Mouse (Mus musculus) heart, adult 2 months (tissue): ENCODE measurements around the gene Uckl1.

Experiments used
- CTCF ChIP-seq: fragments of 200-600 bp; IDR thresholded peaks from 2 replicates; pipeline ENCODE4 v1.8.1; 2022; ENCODE audit warnings: antibody characterized with exemption, mild to moderate bottlenecking, moderate library complexity
- EP300 ChIP-seq: fragments of 200-500 bp; IDR thresholded peaks from 2 replicates; pipeline ENCODE4 v1.6.1; 2011; ENCODE audit warnings: low read depth, low read length, control low read depth; ENCODE audit not compliant: insufficient read depth
- POLR2A ChIP-seq: fragments of 200-500 bp; IDR thresholded peaks from 2 replicates; pipeline ENCODE4 v1.6.1; 2011; ENCODE audit warnings: mild to moderate bottlenecking, low read depth, low read length, control low read depth; ENCODE audit not compliant: insufficient read depth

DNA sequence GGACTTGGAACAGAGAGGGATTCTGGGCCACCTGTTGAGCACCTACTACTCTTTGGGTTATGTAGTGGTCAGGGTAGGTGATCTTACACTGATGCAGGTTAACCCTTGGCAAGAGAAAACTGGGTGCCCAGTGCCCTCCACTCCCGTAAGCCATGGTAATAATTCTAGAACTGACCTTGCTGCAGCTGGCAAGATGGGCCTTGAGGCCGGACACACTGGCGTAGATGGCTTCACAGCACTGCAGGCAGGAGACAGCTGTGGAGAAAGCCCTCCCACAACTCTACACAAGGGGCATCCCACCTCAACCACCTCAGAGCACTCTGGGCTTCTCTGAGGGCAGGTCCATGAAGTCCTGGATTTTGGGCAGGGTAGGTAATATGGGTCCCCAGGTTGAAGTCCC lies 1.4 kb upstream of the Uckl1 start:
- TF ChIP-seq EP300 (no peak), CTCF (no peak), POLR2A (no peak)
